Mouse (Mus musculus) spleen, adult 2 months (tissue): Measurements from ENCODE around the gene Cops7b.

Experiments used
- CTCF ChIP-seq: fragments of 200-500 bp; IDR thresholded peaks from 2 replicates; pipeline ENCODE4 v1.5.1; 2011; ENCODE audit warnings: mild to moderate bottlenecking, inconsistent platforms; ENCODE audit not compliant: insufficient read depth, insufficient read length, insufficient replicate concordance; ENCODE audit errors: extremely low read depth
- POLR2A ChIP-seq: fragments of 200-500 bp; IDR thresholded peaks from 2 replicates; pipeline ENCODE4 v1.6.1; 2011; ENCODE audit warnings: low read depth, low read length, inconsistent platforms

DNA sequence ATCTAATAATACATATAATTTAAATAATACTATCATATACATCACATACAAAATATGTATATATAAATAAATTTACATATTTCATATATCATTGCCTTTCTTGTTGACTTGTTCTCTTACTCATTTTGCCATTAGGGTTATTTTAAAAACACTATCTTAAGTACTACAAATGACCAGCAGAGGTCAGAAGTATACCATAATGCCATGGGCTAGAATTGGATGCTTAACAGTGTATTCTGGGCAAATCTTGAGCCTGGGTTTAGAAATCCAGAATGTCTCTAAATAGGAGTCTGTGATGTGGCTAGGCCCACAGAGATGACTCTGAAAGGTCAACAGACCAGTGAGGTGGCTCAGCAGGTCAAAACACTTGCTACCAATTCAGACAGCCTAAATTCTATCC is 31.6 kb downstream of the Cops7b start:
- TF ChIP-seq CTCF (no peak), POLR2A (no peak)
